Mouse (Mus musculus): Measurements from ENCODE around the gene Slc5a12. TPM values are rescaled to one million over a fixed set of nuclear protein-coding genes. Genes with fewer than 3 reads are reported as not detected.

Slc5a12 gene
- not detected in 2 replicates for polyA plus RNA-seq (2015; fragmentation: Nextera tagmentation; extraction: Ambion mirVana)

- no peaks in the 10 kb centered on the region for H3K9me3 ChIP-seq (replicated peaks)
- H3K9ac ChIP-seq = no peak within 1 kb of the TSS
- no peak for ATAC-seq
- H3K36me3 ChIP-seq (ENCODE audit: poor library complexity, severe bottlenecking) = no peaks in the 10 kb centered on the region
- H3K4me3 ChIP-seq = no peak within 1 kb of the TSS
- no peaks in the 10 kb centered on the region for H3K27me3 ChIP-seq
- H3K4me1 ChIP-seq = no peaks in the 10 kb centered on the region
- H3K4me2 ChIP-seq = no peak within 1 kb of the TSS
- H3K27ac ChIP-seq = no peak within 1 kb of the TSS
- WGBS = 83% methylated on average over 2 of the region's 2 CpGs
These were observed at the start of gene Slc5a12 for GRCm38 (mm10) chr2:110596932-110597331. TSS of gene Slc5a12 (plus strand) at chr2:110597298.

- H3K9ac ChIP-seq = no peak overlapping the region
- H3K9me3 ChIP-seq (replicated peaks) = no peaks in the 10 kb centered on the region
- no peaks in the 10 kb centered on the region for H3K36me3 ChIP-seq (ENCODE audit: poor library complexity, severe bottlenecking)
- no peak overlapping the region for H3K4me3 ChIP-seq
- no peaks in the 10 kb centered on the region for H3K4me1 ChIP-seq
- 93% methylated on average over 1 of the region's 1 CpGs for WGBS
- H3K4me2 ChIP-seq = no peak overlapping the region
- H3K27me3 ChIP-seq = no peaks in the 10 kb centered on the region
- no peak for ATAC-seq
- H3K27ac ChIP-seq = no peak overlapping the region
These were observed 41.0 kb upstream of the Slc5a12 start for GRCm38 (mm10) chr2:110556098-110556497.

GRCm38 (mm10) chr2:110562621-110563020 is 34.5 kb upstream of the Slc5a12 start:
- no peaks in the 10 kb centered on the region for H3K27me3 ChIP-seq
- H3K4me3 ChIP-seq = no peak overlapping the region
- WGBS = 73% methylated on average over 2 of the region's 2 CpGs
- H3K27ac ChIP-seq = no peak overlapping the region
- H3K4me2 ChIP-seq = no peak overlapping the region
- no peaks in the 10 kb centered on the region for H3K9me3 ChIP-seq (replicated peaks)
- no peaks in the 10 kb centered on the region for H3K4me1 ChIP-seq
- H3K9ac ChIP-seq = no peak overlapping the region
- ATAC-seq = no peak
- H3K36me3 ChIP-seq (ENCODE audit: poor library complexity, severe bottlenecking) = no peaks in the 10 kb centered on the region

GRCm38 (mm10) chr2:110564673-110565627 is 32.1 kb upstream of the Slc5a12 start:
- H3K4me1 ChIP-seq = no peaks in the 10 kb centered on the region
- no peak overlapping the region for H3K27ac ChIP-seq
- peak; percentile 94 for ATAC-seq
- 41% methylated on average over 5 of the region's 5 CpGs for WGBS
- H3K4me3 ChIP-seq = no peak overlapping the region
- H3K9ac ChIP-seq = no peak overlapping the region
- H3K4me2 ChIP-seq = no peak overlapping the region
- H3K9me3 ChIP-seq (replicated peaks) = no peaks in the 10 kb centered on the region
- no peaks in the 10 kb centered on the region for H3K36me3 ChIP-seq (ENCODE audit: poor library complexity, severe bottlenecking)
- no peaks in the 10 kb centered on the region for H3K27me3 ChIP-seq

GRCm38 (mm10) chr2:110586692-110587091 is 10.4 kb upstream of the Slc5a12 start:
- H3K9me3 ChIP-seq (replicated peaks) = no peaks in the 10 kb centered on the region
- H3K4me3 ChIP-seq = no peak overlapping the region
- H3K27me3 ChIP-seq = no peaks in the 10 kb centered on the region
- H3K9ac ChIP-seq = no peak overlapping the region
- no peak overlapping the region for H3K27ac ChIP-seq
- 89% methylated on average over 6 of the region's 6 CpGs for WGBS
- no peaks in the 10 kb centered on the region for H3K4me1 ChIP-seq
- no peak overlapping the region for H3K4me2 ChIP-seq
- ATAC-seq = no peak
- H3K36me3 ChIP-seq (ENCODE audit: poor library complexity, severe bottlenecking) = no peaks in the 10 kb centered on the region

GRCm38 (mm10) chr2:110590007-110590406 is 7.1 kb upstream of the Slc5a12 start:
- H3K36me3 ChIP-seq (ENCODE audit: poor library complexity, severe bottlenecking) = no peaks in the 10 kb centered on the region
- no peaks in the 10 kb centered on the region for H3K4me1 ChIP-seq
- H3K27me3 ChIP-seq = no peaks in the 10 kb centered on the region
- no peak for ATAC-seq
- H3K9me3 ChIP-seq (replicated peaks) = no peaks in the 10 kb centered on the region
- no peak overlapping the region for H3K4me2 ChIP-seq
- WGBS = 81% methylated on average over 1 of the region's 1 CpGs
- no peak overlapping the region for H3K9ac ChIP-seq
- no peak overlapping the region for H3K4me3 ChIP-seq
- no peak overlapping the region for H3K27ac ChIP-seq

- H3K9ac ChIP-seq = no peak overlapping the region
- no peaks in the 10 kb centered on the region for H3K36me3 ChIP-seq (ENCODE audit: poor library complexity, severe bottlenecking)
- no peaks in the 10 kb centered on the region for H3K4me1 ChIP-seq
- H3K27me3 ChIP-seq = no peaks in the 10 kb centered on the region
- no peak for ATAC-seq
- whole genome bisulfite sequencing = 84% methylated on average over 3 of the region's 3 CpGs
- H3K4me2 ChIP-seq = no peak overlapping the region
- no peak overlapping the region for H3K4me3 ChIP-seq
- no peak overlapping the region for H3K27ac ChIP-seq
- H3K9me3 ChIP-seq (replicated peaks) = no peaks in the 10 kb centered on the region
These were observed 4.8 kb upstream of the Slc5a12 start for GRCm38 (mm10) chr2:110592276-110592675.

GRCm38 (mm10) chr2:110644358-110644757 is 47.3 kb downstream of the Slc5a12 start:
- 80% methylated on average over 1 of the region's 1 CpGs for WGBS
- Histone ChIP-seq H3K36me3 (ENCODE audit: poor library complexity, severe bottlenecking) (no peaks in the 10 kb centered on the region), H3K4me2 (no peak overlapping the region), H3K27ac (no peak overlapping the region), H3K4me1 (no peaks in the 10 kb centered on the region), H3K9me3 (replicated peaks) (no peaks in the 10 kb centered on the region), H3K27me3 (no peaks in the 10 kb centered on the region), H3K9ac (no peak overlapping the region), H3K4me3 (no peak overlapping the region)
- ATAC-seq = no peak

GRCm38 (mm10) chr2:110644846-110645245 is 47.7 kb downstream of the Slc5a12 start:
- Histone ChIP-seq H3K27ac (no peak overlapping the region), H3K4me3 (no peak overlapping the region), H3K4me1 (no peaks in the 10 kb centered on the region), H3K36me3 (ENCODE audit: poor library complexity, severe bottlenecking) (no peaks in the 10 kb centered on the region), H3K27me3 (no peaks in the 10 kb centered on the region), H3K9me3 (replicated peaks) (no peaks in the 10 kb centered on the region), H3K9ac (no peak overlapping the region), H3K4me2 (no peak overlapping the region)
- no peak for ATAC-seq

GRCm38 (mm10) chr2:110663329-110663728 is 66.2 kb downstream of the Slc5a12 start:
- no peak overlapping the region for H3K27ac ChIP-seq

GRCm38 (mm10) chr2:110671071-110671624 is 74.0 kb downstream of the Slc5a12 start:
- H3K4me1 ChIP-seq = no peaks in the 10 kb centered on the region
- 93% methylated on average over 2 of the region's 2 CpGs for WGBS
- no peak overlapping the region for H3K27ac ChIP-seq
- H3K27me3 ChIP-seq = no peaks in the 10 kb centered on the region
- H3K36me3 ChIP-seq (ENCODE audit: poor library complexity, severe bottlenecking) = no peaks in the 10 kb centered on the region
- H3K9ac ChIP-seq = no peak overlapping the region
- H3K9me3 ChIP-seq (replicated peaks) = no peaks in the 10 kb centered on the region
- H3K4me3 ChIP-seq = no peak overlapping the region
- no peak overlapping the region for H3K4me2 ChIP-seq
- no peak for ATAC-seq

More at GRCm38 (mm10) chr2:110663329-110663728, 66.2 kb downstream of the Slc5a12 start:
- H3K4me3 ChIP-seq = no peak overlapping the region
- no peaks in the 10 kb centered on the region for H3K27me3 ChIP-seq
- H3K4me1 ChIP-seq = no peaks in the 10 kb centered on the region
- ATAC-seq = peak; percentile 77
- no peaks in the 10 kb centered on the region for H3K9me3 ChIP-seq (replicated peaks)
- no peak overlapping the region for H3K9ac ChIP-seq
- no peak overlapping the region for H3K4me2 ChIP-seq
- H3K36me3 ChIP-seq (ENCODE audit: poor library complexity, severe bottlenecking) = no peaks in the 10 kb centered on the region
- WGBS = 51% methylated on average over 4 of the region's 4 CpGs

All from forebrain, embryonic 13.5 days (tissue).